Mouse (Mus musculus) liver, embryonic 14.5 days (tissue): Measurements from ENCODE around the gene Intu. TPM values are rescaled to one million over a fixed set of nuclear protein-coding genes. Genes with fewer than 3 reads are reported as not detected.

Source experiments
- ATAC-seq: fragments of 200-750 bp; cut with Nextera tagmentation; 2 replicates; pipeline ENCODE4 v1.8.0; 2017; ENCODE audit warnings: moderate number of reproducible peaks, mild to moderate bottlenecking, moderate library complexity; ENCODE audit not compliant: insufficient read depth
- DNase-seq, 3 experiments: peaks; one replicate each; pipeline ENCODE4 v3.0.0-alpha.2; 2012 to 2013; ENCODE audit warnings: low read depth in 3 of 3, low spot score in 3 of 3
- H3K27ac ChIP-seq: fragments of 300-500 bp; sonication (generic); 2 replicates; pipeline ENCODE4 v1.5.1; 2014; ENCODE audit warnings: moderate library complexity, mild to moderate bottlenecking, control low read depth, inconsistent platforms
- H3K27me3 ChIP-seq: fragments of 300-500 bp; sonication (generic); 2 replicates; pipeline ENCODE4 v1.6.1; 2014; ENCODE audit warnings: mild to moderate bottlenecking, low read length, moderate library complexity; ENCODE audit not compliant: control insufficient read depth, insufficient read depth
- H3K36me3 ChIP-seq: fragments of 300-500 bp; sonication (generic); replicated peaks from 2 replicates; pipeline ENCODE4 v1.6.1; 2014; ENCODE audit warnings: low read depth; ENCODE audit not compliant: control insufficient read depth, insufficient read depth
- H3K4me1 ChIP-seq, 2 experiments: fragments of 200-500 bp in 1 of 2; fragments of 300-500 bp in 1 of 2; sonication (generic) in 1 of 2; replicated peaks; 2 replicates each; pipeline ENCODE4 v1.6.1; 2012 to 2014; ENCODE audit warnings: antibody characterized with exemption in 1 of 2, inconsistent platforms in 1 of 2, low read length in 1 of 2; ENCODE audit not compliant: control insufficient read depth in 2 of 2, insufficient read depth in 2 of 2
- H3K4me2 ChIP-seq: fragments of 300-500 bp; sonication (generic); 2 replicates; pipeline ENCODE4 v1.6.1; 2014; ENCODE audit warnings: low read depth, mild to moderate bottlenecking, control low read depth, moderate library complexity
- H3K4me3 ChIP-seq, 2 experiments: fragments of 200-500 bp in 1 of 2; fragments of 300-500 bp in 1 of 2; sonication (generic) in 1 of 2; 2 replicates each; pipeline ENCODE4 v1.5.1; 2012 to 2014; ENCODE audit warnings: low read depth in 2 of 2, low read length in 2 of 2, mild to moderate bottlenecking in 2 of 2, control low read depth in 1 of 2, inconsistent platforms in 1 of 2, moderate library complexity in 1 of 2; ENCODE audit not compliant: insufficient read depth in 1 of 2
- H3K9ac ChIP-seq: fragments of 300-500 bp; sonication (generic); replicated peaks from 2 replicates; pipeline ENCODE4 v1.6.1; 2014; ENCODE audit warnings: mild to moderate bottlenecking, control low read depth, moderate library complexity
- H3K9me3 ChIP-seq: fragments of 300-500 bp; sonication (generic); 2 replicates; pipeline ENCODE4 v1.6.1; 2016; ENCODE audit warnings: low read length, mixed read lengths; ENCODE audit not compliant: control insufficient read depth
- CTCF ChIP-seq: IDR thresholded peaks from 2 replicates; pipeline ENCODE4 v1.5.1; 2016; ENCODE audit warnings: antibody characterized with exemption, low read depth, control low read depth
- EP300 ChIP-seq: IDR thresholded peaks from 2 replicates; pipeline ENCODE4 v1.6.1; 2016; ENCODE audit warnings: antibody characterized with exemption, low read depth
- WGBS: fragments of 180-500 bp; shearing (Covaris S2); extraction: QIAGEN DNeasy Blood & Tissue Kit; methylation state at CpG from one replicate; pipeline ENCODE4 v1.1.7; 2014; ENCODE audit not compliant: insufficient replicate concordance; 5-methylcytosine and 5-hydroxymethylcytosine counted together
- microRNA-seq: library from miRNA; unstranded; fragments of <30 nt; microRNA quantifications from one replicate; pipeline ENCODE4, GENCODE M21; 2016
- polyA plus RNA-seq, 2 experiments: library from polyadenylated mRNA; depleted of rRNA in 1 of 2; stranded (reverse) in 1 of 2; unstranded in 1 of 2; fragments of >200 nt; fragmentation: Nextera tagmentation in 1 of 2; extraction: Ambion mirVana in 1 of 2; gene quantifications; 2 replicates each; pipeline versions ENCODE4 v1.2.1 to v1.2.3; 2012 to 2014

The Intu gene
- polyA plus RNA-seq, 2 experiments, result 0.52 to 0.80 TPM

DNA sequence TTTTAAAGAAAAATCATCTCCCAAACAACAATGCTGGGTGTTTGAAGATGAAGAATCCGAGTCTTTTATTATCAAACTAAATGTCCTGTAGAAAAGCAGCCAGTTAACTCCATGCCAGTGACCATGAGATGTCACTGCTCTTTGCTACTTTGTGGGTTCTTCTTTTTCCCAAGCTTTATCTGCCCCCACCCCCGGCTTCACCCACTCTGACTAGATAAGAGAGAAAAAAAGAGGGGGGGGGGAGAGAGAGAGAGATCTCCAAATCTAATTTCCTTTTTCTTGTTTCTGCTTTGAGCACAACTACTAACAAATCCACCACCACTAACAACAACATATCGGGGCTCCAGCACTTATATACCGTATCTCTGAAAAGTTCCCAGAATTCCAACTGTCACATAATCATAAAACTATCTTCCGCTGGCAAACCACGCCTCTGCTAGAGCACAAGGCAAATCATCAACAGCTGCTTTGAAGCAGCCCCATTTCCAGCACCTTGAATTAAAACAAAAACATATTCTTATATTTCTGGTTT lies 207.4 kb downstream of the Intu start:
- 23% methylated on average over 6 of the region's 6 CpGs for WGBS
- peak overlapping the region; percentile 31; the same call in 1 of the 2 replicates for H3K4me2 ChIP-seq

GRCm38 (mm10) chr3:40744024-40744835 lies 213.1 kb downstream of the Intu start, which contains the start of gene Hspa4l:
Gene Hspa4l (plus strand): TSS chr3:40744495.
- Histone ChIP-seq H3K4me2 (peak within 1 kb of the TSS; percentile 92), H3K36me3 (no peaks in the 10 kb centered on the region), H3K4me3 (peak within 1 kb of the TSS; percentile 87 to 94), H3K4me1 (peaks cover 6 to 11% of the 10 kb centered on the region in 2 experiments), H3K9ac (peak within 1 kb of the TSS; percentile 97), H3K9me3 (no peaks in the 10 kb centered on the region), H3K27me3 (no peaks in the 10 kb centered on the region), H3K27ac (peak within 1 kb of the TSS; percentile 86)
- no peak for TF ChIP-seq CTCF
- TF ChIP-seq EP300, result no peak
- peak in 1 of 3 experiments; percentile 6 for DNase-seq
- ATAC-seq, result no peak
- WGBS, result 27% methylated on average over 16 of the region's 16 CpGs

More for the DNA sequence above, 207.4 kb downstream of the Intu start:
- no peak for DNase-seq
- ATAC-seq, result no peak
- TF ChIP-seq EP300 (no peak), CTCF (no peak)
- H3K9ac ChIP-seq, result no peak overlapping the region
- H3K27me3 ChIP-seq, result no peaks in the 10 kb centered on the region
- no peaks in the 10 kb centered on the region for H3K9me3 ChIP-seq
- H3K4me3 ChIP-seq, result no peak overlapping the region
- H3K4me1 ChIP-seq, result no peaks in the 10 kb centered on the region; a peak in 2 of 4 replicates
- no peaks in the 10 kb centered on the region for H3K36me3 ChIP-seq
- H3K27ac ChIP-seq, result no peak overlapping the region

- ATAC-seq, result peak; percentile 93
- TF ChIP-seq CTCF (no peak), EP300 (no peak)
- H3K27ac ChIP-seq, result peak overlapping the region; percentile 86
- DNase-seq, result peak; percentile 79 to 85 (median 84)
- H3K36me3 ChIP-seq, result no peaks in the 10 kb centered on the region
- no peaks in the 10 kb centered on the region for H3K27me3 ChIP-seq
- peak overlapping the region; percentile 97 for H3K9ac ChIP-seq
- under 1% methylated on average over 61 of the region's 93 CpGs for WGBS
- peak overlapping the region; percentile 92 for H3K4me2 ChIP-seq
- no peaks in the 10 kb centered on the region for H3K9me3 ChIP-seq
- peaks cover 6 to 11% of the 10 kb centered on the region in 2 experiments for H3K4me1 ChIP-seq
- peak overlapping the region; percentile 87 to 94 for H3K4me3 ChIP-seq
Measured at GRCm38 (mm10) chr3:40744836-40745660, 214.0 kb downstream of the Intu start.

DNA sequence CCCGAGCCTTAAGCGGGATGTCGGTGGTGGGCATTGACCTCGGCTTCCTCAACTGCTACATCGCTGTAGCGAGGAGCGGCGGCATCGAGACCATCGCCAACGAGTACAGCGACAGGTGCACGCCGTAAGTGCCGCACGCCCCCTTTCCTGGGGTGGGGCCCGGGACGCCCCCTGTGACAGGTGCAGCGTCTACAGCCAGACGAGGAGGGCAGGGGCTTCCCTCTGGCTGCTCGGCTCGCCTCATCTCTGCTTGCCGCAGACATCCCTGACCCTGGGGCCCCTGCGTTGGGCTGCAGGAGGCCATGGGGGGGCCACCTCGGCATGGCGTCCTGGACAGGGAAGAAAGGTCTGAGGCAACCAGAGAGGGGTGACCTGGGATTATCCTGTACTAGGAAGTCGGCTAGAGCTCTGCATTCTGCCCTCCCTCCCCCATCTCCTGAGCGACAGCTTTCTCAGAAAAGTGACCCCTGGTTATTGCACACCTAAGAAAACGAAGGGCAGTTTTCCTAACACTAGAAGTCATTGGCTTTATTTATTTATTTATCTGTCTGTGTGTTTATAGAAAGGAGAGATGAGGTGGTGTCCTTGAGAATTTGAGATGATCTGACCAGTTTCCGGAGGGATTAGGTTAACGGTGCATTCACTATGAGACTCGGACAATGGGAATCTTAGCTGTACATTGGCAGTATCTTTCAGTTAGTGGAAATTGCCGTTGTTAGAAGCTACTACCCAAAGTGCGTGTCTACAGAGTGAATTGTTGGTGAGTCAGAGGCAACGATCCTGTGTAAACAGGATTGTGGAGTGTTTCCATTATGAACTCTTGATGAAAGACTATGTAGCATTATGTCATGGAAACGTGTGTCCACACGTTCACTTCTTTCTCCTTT lies 214.8 kb downstream of the Intu start:
- H3K4me3 ChIP-seq, result peak overlapping the region; percentile 87 to 94
- no peaks in the 10 kb centered on the region for H3K27me3 ChIP-seq
- H3K36me3 ChIP-seq, result no peaks in the 10 kb centered on the region
- peak overlapping the region; percentile 92 for H3K4me2 ChIP-seq
- ATAC-seq (peak; percentile 19), DNase-seq (peak in 1 of 3 experiments; percentile 27)
- TF ChIP-seq CTCF (no peak), EP300 (no peak)
- H3K9me3 ChIP-seq, result no peaks in the 10 kb centered on the region
- 2% methylated on average over 37 of the region's 37 CpGs for WGBS
- H3K4me1 ChIP-seq, result peaks cover 6 to 11% of the 10 kb centered on the region in 2 experiments
- peak overlapping the region; percentile 97 for H3K9ac ChIP-seq
- peak overlapping the region; percentile 86 for H3K27ac ChIP-seq

Small RNA genes lying within 50 kb of the gene (microRNA-seq; reads per million reads assigned to microRNA genes)
- not detected for gene Gm23810

Other genes starting within 250 kb of the Intu start
- 0.03 and 0.08 TPM in 2 replicates for gene Slc25a31, start 177.6 kb downstream of the Intu start, polyA plus RNA-seq (2012; rRNA removed)
- gene Slc25a31, start 177.6 kb downstream of the Intu start, polyA plus RNA-seq (2014; fragmentation: Nextera tagmentation; extraction: Ambion mirVana), result 0.19 and 0.20 TPM in 2 replicates
- gene Hspa4l, start 213.2 kb downstream of the Intu start, polyA plus RNA-seq (2012; rRNA removed), result 2.4 and 4.3 TPM in 2 replicates
- 15.7 and 18.4 TPM in 2 replicates for gene Hspa4l, start 213.2 kb downstream of the Intu start, polyA plus RNA-seq (2014; fragmentation: Nextera tagmentation; extraction: Ambion mirVana)